Mouse (Mus musculus): ENCODE measurements at regions not wholly inside any gene's neighbourhood (a gene's known extent, or its start where the extent isn't known, plus 50 kb on each side); places are given as distances from the start of the nearest gene placed in this dataset.
A peak's percentile ranks its signal among the peaks of the same experiment; 100 is the strongest.

GRCm38 (mm10) chr4:55808501-55808900 is 276.2 kb upstream of the Klf4 start:
- ATAC-seq (no peak), DNase-seq (ENCODE audit: low spot score) (peak; percentile 7)
- H3K4me2 ChIP-seq (ENCODE audit: low read length) = no peak overlapping the region
- no peaks in the 10 kb centered on the region for H3K4me1 ChIP-seq (ENCODE audit: control insufficient read depth, insufficient read depth, low read length)
- no peaks in the 10 kb centered on the region for H3K27me3 ChIP-seq (replicated peaks; ENCODE audit: control insufficient read depth, insufficient read depth, low read length)
- H3K4me3 ChIP-seq (ENCODE audit: low read depth, low read length) = no peak overlapping the region
- H3K27ac ChIP-seq (ENCODE audit: low read depth, low read length) = no peak overlapping the region
- H3K9me3 ChIP-seq (replicated peaks; ENCODE audit: control insufficient read depth, low read length) = no peaks in the 10 kb centered on the region
- WGBS = 84% methylated on average over 5 of the region's 5 CpGs
- no peaks in the 10 kb centered on the region for H3K36me3 ChIP-seq (ENCODE audit: control insufficient read depth, insufficient read depth, low read length)
- no peak overlapping the region for H3K9ac ChIP-seq (ENCODE audit: low read length)

- Histone ChIP-seq H3K27ac (ENCODE audit: low read depth, low read length) (no peak overlapping the region), H3K4me3 (ENCODE audit: low read depth, low read length) (no peak overlapping the region), H3K9me3 (replicated peaks; ENCODE audit: control insufficient read depth, low read length) (no peaks in the 10 kb centered on the region), H3K4me2 (ENCODE audit: low read length) (no peak overlapping the region), H3K4me1 (ENCODE audit: control insufficient read depth, insufficient read depth, low read length) (no peaks in the 10 kb centered on the region), H3K9ac (ENCODE audit: low read length) (no peak overlapping the region), H3K36me3 (ENCODE audit: control insufficient read depth, insufficient read depth, low read length) (no peaks in the 10 kb centered on the region), H3K27me3 (replicated peaks; ENCODE audit: control insufficient read depth, insufficient read depth, low read length) (no peaks in the 10 kb centered on the region)
- ATAC-seq = no peak
- WGBS = 88% methylated on average over 3 of the region's 3 CpGs
- DNase-seq (ENCODE audit: low spot score) = no peak
These were observed 274.5 kb upstream of the Klf4 start for GRCm38 (mm10) chr4:55806799-55807198.

GRCm38 (mm10) chr4:55805255-55806051 is 273.2 kb upstream of the Klf4 start:
- no peak overlapping the region for H3K4me2 ChIP-seq (ENCODE audit: low read length)
- 76% methylated on average over 6 of the region's 6 CpGs for WGBS
- no peak overlapping the region for H3K4me3 ChIP-seq (ENCODE audit: low read depth, low read length)
- no peaks in the 10 kb centered on the region for H3K4me1 ChIP-seq (ENCODE audit: control insufficient read depth, insufficient read depth, low read length)
- ATAC-seq (no peak), DNase-seq (ENCODE audit: low spot score) (no peak)
- H3K9ac ChIP-seq (ENCODE audit: low read length) = no peak overlapping the region
- no peaks in the 10 kb centered on the region for H3K9me3 ChIP-seq (replicated peaks; ENCODE audit: control insufficient read depth, low read length)
- no peaks in the 10 kb centered on the region for H3K36me3 ChIP-seq (ENCODE audit: control insufficient read depth, insufficient read depth, low read length)
- no peaks in the 10 kb centered on the region for H3K27me3 ChIP-seq (replicated peaks; ENCODE audit: control insufficient read depth, insufficient read depth, low read length)
- H3K27ac ChIP-seq (ENCODE audit: low read depth, low read length) = no peak overlapping the region

- WGBS = 92% methylated on average over 4 of the region's 4 CpGs
- Histone ChIP-seq H3K4me2 (ENCODE audit: low read length) (no peak overlapping the region), H3K27me3 (replicated peaks; ENCODE audit: control insufficient read depth, insufficient read depth, low read length) (no peaks in the 10 kb centered on the region), H3K27ac (ENCODE audit: low read depth, low read length) (no peak overlapping the region), H3K4me1 (ENCODE audit: control insufficient read depth, insufficient read depth, low read length) (no peaks in the 10 kb centered on the region), H3K4me3 (ENCODE audit: low read depth, low read length) (no peak overlapping the region), H3K9ac (ENCODE audit: low read length) (no peak overlapping the region), H3K36me3 (ENCODE audit: control insufficient read depth, insufficient read depth, low read length) (no peaks in the 10 kb centered on the region), H3K9me3 (replicated peaks; ENCODE audit: control insufficient read depth, low read length) (no peaks in the 10 kb centered on the region)
- no peak for DNase-seq (ENCODE audit: low spot score)
- ATAC-seq = no peak
These were observed 269.8 kb upstream of the Klf4 start for GRCm38 (mm10) chr4:55802101-55802500.

- DNase-seq (ENCODE audit: low spot score) (no peak), ATAC-seq (no peak)
- 88% methylated on average over 6 of the region's 6 CpGs for WGBS
- no peak overlapping the region for H3K27ac ChIP-seq (ENCODE audit: low read depth, low read length)
- H3K36me3 ChIP-seq (ENCODE audit: control insufficient read depth, insufficient read depth, low read length) = no peaks in the 10 kb centered on the region
- H3K4me3 ChIP-seq (ENCODE audit: low read depth, low read length) = no peak overlapping the region
- H3K4me2 ChIP-seq (ENCODE audit: low read length) = no peak overlapping the region
- no peak overlapping the region for H3K9ac ChIP-seq (ENCODE audit: low read length)
- no peaks in the 10 kb centered on the region for H3K27me3 ChIP-seq (replicated peaks; ENCODE audit: control insufficient read depth, insufficient read depth, low read length)
- H3K9me3 ChIP-seq (replicated peaks; ENCODE audit: control insufficient read depth, low read length) = no peaks in the 10 kb centered on the region
- H3K4me1 ChIP-seq (ENCODE audit: control insufficient read depth, insufficient read depth, low read length) = no peaks in the 10 kb centered on the region
These were observed 265.8 kb upstream of the Klf4 start for GRCm38 (mm10) chr4:55798099-55798498.

GRCm38 (mm10) chr4:55781329-55781847 is 249.1 kb upstream of the Klf4 start:
- DNase-seq (ENCODE audit: low spot score) (no peak), ATAC-seq (no peak)
- H3K27me3 ChIP-seq (replicated peaks; ENCODE audit: control insufficient read depth, insufficient read depth, low read length) = no peaks in the 10 kb centered on the region
- no peak overlapping the region for H3K4me2 ChIP-seq (ENCODE audit: low read length)
- H3K4me3 ChIP-seq (ENCODE audit: low read depth, low read length) = no peak overlapping the region
- no peak overlapping the region for H3K9ac ChIP-seq (ENCODE audit: low read length)
- no peaks in the 10 kb centered on the region for H3K4me1 ChIP-seq (ENCODE audit: control insufficient read depth, insufficient read depth, low read length)
- H3K27ac ChIP-seq (ENCODE audit: low read depth, low read length) = no peak overlapping the region
- no peaks in the 10 kb centered on the region for H3K9me3 ChIP-seq (replicated peaks; ENCODE audit: control insufficient read depth, low read length)
- no peaks in the 10 kb centered on the region for H3K36me3 ChIP-seq (ENCODE audit: control insufficient read depth, insufficient read depth, low read length)

GRCm38 (mm10) chr4:55779581-55779980 is 247.3 kb upstream of the Klf4 start:
- H3K9ac ChIP-seq (ENCODE audit: low read length) = no peak overlapping the region
- no peak overlapping the region for H3K4me3 ChIP-seq (ENCODE audit: low read depth, low read length)
- 79% methylated on average over 4 of the region's 4 CpGs for WGBS
- H3K4me2 ChIP-seq (ENCODE audit: low read length) = no peak overlapping the region
- no peak for DNase-seq (ENCODE audit: low spot score)
- no peaks in the 10 kb centered on the region for H3K4me1 ChIP-seq (ENCODE audit: control insufficient read depth, insufficient read depth, low read length)
- no peak for ATAC-seq
- no peaks in the 10 kb centered on the region for H3K36me3 ChIP-seq (ENCODE audit: control insufficient read depth, insufficient read depth, low read length)
- no peaks in the 10 kb centered on the region for H3K27me3 ChIP-seq (replicated peaks; ENCODE audit: control insufficient read depth, insufficient read depth, low read length)
- no peaks in the 10 kb centered on the region for H3K9me3 ChIP-seq (replicated peaks; ENCODE audit: control insufficient read depth, low read length)
- no peak overlapping the region for H3K27ac ChIP-seq (ENCODE audit: low read depth, low read length)

GRCm38 (mm10) chr4:55775858-55776257 is 243.6 kb upstream of the Klf4 start:
- H3K4me2 ChIP-seq (ENCODE audit: low read length) = no peak overlapping the region
- no peaks in the 10 kb centered on the region for H3K36me3 ChIP-seq (ENCODE audit: control insufficient read depth, insufficient read depth, low read length)
- DNase-seq (ENCODE audit: low spot score) (no peak), ATAC-seq (no peak)
- H3K27ac ChIP-seq (ENCODE audit: low read depth, low read length) = no peak overlapping the region
- no peaks in the 10 kb centered on the region for H3K27me3 ChIP-seq (replicated peaks; ENCODE audit: control insufficient read depth, insufficient read depth, low read length)
- no peaks in the 10 kb centered on the region for H3K9me3 ChIP-seq (replicated peaks; ENCODE audit: control insufficient read depth, low read length)
- no peaks in the 10 kb centered on the region for H3K4me1 ChIP-seq (ENCODE audit: control insufficient read depth, insufficient read depth, low read length)
- H3K9ac ChIP-seq (ENCODE audit: low read length) = no peak overlapping the region
- H3K4me3 ChIP-seq (ENCODE audit: low read depth, low read length) = no peak overlapping the region
- WGBS = 86% methylated on average over 7 of the region's 7 CpGs

- no peak for ATAC-seq
- WGBS = 87% methylated on average over 4 of the region's 4 CpGs
These were observed 242.3 kb upstream of the Klf4 start for GRCm38 (mm10) chr4:55774571-55774970.

More at GRCm38 (mm10) chr4:55774571-55774970, 242.3 kb upstream of the Klf4 start:
- H3K4me2 ChIP-seq (ENCODE audit: low read length) = no peak overlapping the region
- no peaks in the 10 kb centered on the region for H3K36me3 ChIP-seq (ENCODE audit: control insufficient read depth, insufficient read depth, low read length)
- H3K4me1 ChIP-seq (ENCODE audit: control insufficient read depth, insufficient read depth, low read length) = no peaks in the 10 kb centered on the region
- H3K9me3 ChIP-seq (replicated peaks; ENCODE audit: control insufficient read depth, low read length) = no peaks in the 10 kb centered on the region
- no peak for DNase-seq (ENCODE audit: low spot score)
- no peaks in the 10 kb centered on the region for H3K27me3 ChIP-seq (replicated peaks; ENCODE audit: control insufficient read depth, insufficient read depth, low read length)
- H3K27ac ChIP-seq (ENCODE audit: low read depth, low read length) = no peak overlapping the region
- H3K9ac ChIP-seq (ENCODE audit: low read length) = no peak overlapping the region
- H3K4me3 ChIP-seq (ENCODE audit: low read depth, low read length) = no peak overlapping the region

All from forebrain, embryonic 14.5 days (tissue).